Mouse (Mus musculus) intestine, embryonic 16.5 days (tissue): ENCODE data around the gene BC028528. TPM values are rescaled to one million over a fixed set of nuclear protein-coding genes. Genes with fewer than 3 reads are reported as not detected.
A peak's percentile ranks its signal among the peaks of the same experiment; 100 is the strongest.
"Not testable (repeated sequence)": the region's sequence is repeated elsewhere in the genome, so short reads cannot be mapped to it uniquely, and the experiment has no call there.

Experiments
- ATAC-seq: fragments of 200-750 bp; cut with Nextera tagmentation; 2 replicates; pipeline ENCODE4 v1.8.0; 2017; ENCODE audit warnings: moderate TSS enrichment, moderate library complexity
- H3K27ac ChIP-seq: fragments of 300-500 bp; sonication (generic); 2 replicates; pipeline ENCODE4 v1.5.1; 2014; ENCODE audit warnings: mild to moderate bottlenecking, low read length
- H3K27me3 ChIP-seq: fragments of 300-500 bp; sonication (generic); replicated peaks from 2 replicates; pipeline ENCODE4 v1.6.1; 2014; ENCODE audit warnings: low read length, control low read depth, mixed read lengths; ENCODE audit not compliant: control insufficient read depth, insufficient read depth
- H3K36me3 ChIP-seq: fragments of 300-500 bp; sonication (generic); 2 replicates; pipeline ENCODE4 v1.6.1; 2014; ENCODE audit warnings: low read length, control low read depth; ENCODE audit not compliant: control insufficient read depth, insufficient read depth
- H3K4me1 ChIP-seq: fragments of 300-500 bp; sonication (generic); 2 replicates; pipeline ENCODE4 v1.6.1; 2014; ENCODE audit warnings: low read length, control low read depth, mixed read lengths; ENCODE audit not compliant: control insufficient read depth, insufficient read depth
- H3K4me2 ChIP-seq: fragments of 300-500 bp; sonication (generic); 2 replicates; pipeline ENCODE4 v1.6.1; 2014; ENCODE audit warnings: low read depth, low read length, control low read depth
- H3K4me3 ChIP-seq: fragments of 300-500 bp; sonication (generic); 2 replicates; pipeline ENCODE4 v1.5.1; 2014; ENCODE audit warnings: mild to moderate bottlenecking, low read length
- H3K9ac ChIP-seq: fragments of 300-500 bp; sonication (generic); 2 replicates; pipeline ENCODE4 v1.6.1; 2014; ENCODE audit warnings: low read depth, low read length
- H3K9me3 ChIP-seq: fragments of 300-500 bp; sonication (generic); 2 replicates; pipeline ENCODE4 v1.6.1; 2016; ENCODE audit warnings: low read length, control low read depth; ENCODE audit not compliant: control insufficient read depth
- WGBS: fragments of 180-500 bp; shearing (Covaris S2); extraction: QIAGEN DNeasy Blood & Tissue Kit; methylation state at CpG from one replicate; pipeline ENCODE4 v1.1.7; 2014; 5-methylcytosine and 5-hydroxymethylcytosine counted together
- polyA plus RNA-seq: library from polyadenylated mRNA; unstranded; fragments of >200 nt; fragmentation: Nextera tagmentation; extraction: Ambion mirVana; gene quantifications from 2 replicates; pipeline ENCODE4 v1.2.1, GENCODE M21; 2015

BC028528 gene
- polyA plus RNA-seq, 1 experiment from 2014 or later = 19.8 TPM

GRCm38 (mm10) chr3:95899800-95900524 lies 8.2 kb upstream of the BC028528 start:
- no peak for ATAC-seq
- H3K27me3 ChIP-seq = no peaks in the 10 kb centered on the region
- H3K9me3 ChIP-seq = no peaks in the 10 kb centered on the region
- H3K9ac ChIP-seq = no peak overlapping the region
- H3K36me3 ChIP-seq = no peaks in the 10 kb centered on the region
- no peak overlapping the region for H3K27ac ChIP-seq
- 77% methylated on average over 13 of the region's 13 CpGs for WGBS
- no peak overlapping the region for H3K4me3 ChIP-seq
- no peak overlapping the region for H3K4me2 ChIP-seq
- H3K4me1 ChIP-seq = peaks cover 11% of the 10 kb centered on the region

GRCm38 (mm10) chr3:95895501-95895900 lies 3.7 kb upstream of the BC028528 start:
- not testable (repeated sequence) for H3K36me3 ChIP-seq, H3K9me3 ChIP-seq, ATAC-seq, H3K9ac ChIP-seq, H3K4me2 ChIP-seq, H3K27ac ChIP-seq, H3K27me3 ChIP-seq, H3K4me3 ChIP-seq
- WGBS = 86% methylated on average over 7 of the region's 7 CpGs
- H3K4me1 ChIP-seq = peaks cover 23% of the 10 kb centered on the region

- peak; percentile 22 for ATAC-seq
- Histone ChIP-seq H3K27ac (peak overlapping the region; percentile 82), H3K4me3 (peak overlapping the region; percentile 71), H3K9me3 (no peaks in the 10 kb centered on the region), H3K9ac (peak overlapping the region; percentile 82), H3K36me3 (no peaks in the 10 kb centered on the region), H3K27me3 (no peaks in the 10 kb centered on the region), H3K4me1 (peaks cover 23% of the 10 kb centered on the region), H3K4me2 (peak overlapping the region; percentile 64)
- WGBS = 8% methylated on average over 16 of the region's 16 CpGs
These were observed 2.7 kb upstream of the BC028528 start for GRCm38 (mm10) chr3:95894317-95895160.

- under 1% methylated on average over 25 of the region's 43 CpGs for WGBS
These were observed 2.0 kb upstream of the BC028528 start, which contains the start of gene Aph1a for GRCm38 (mm10) chr3:95893606-95894316. Aph1a (plus strand) TSS chr3:95893969.

GRCm38 (mm10) chr3:95893126-95893525 lies 1.3 kb upstream of the BC028528 start:
- H3K36me3 ChIP-seq = no peaks in the 10 kb centered on the region
- H3K4me2 ChIP-seq = peak overlapping the region; percentile 62
- H3K27ac ChIP-seq = peak overlapping the region; percentile 85
- peak overlapping the region; percentile 50; the same call in 1 of the 2 replicates for H3K9ac ChIP-seq
- peaks cover 23% of the 10 kb centered on the region for H3K4me1 ChIP-seq
- H3K4me3 ChIP-seq = peak overlapping the region; percentile 71
- H3K9me3 ChIP-seq = no peaks in the 10 kb centered on the region
- no peaks in the 10 kb centered on the region for H3K27me3 ChIP-seq
- no peak for ATAC-seq
- 17% methylated on average over 7 of the region's 7 CpGs for WGBS

More at GRCm38 (mm10) chr3:95893606-95894316, 2.0 kb upstream of the BC028528 start, which contains the start of gene Aph1a:
- H3K36me3 ChIP-seq, H3K27me3 ChIP-seq, H3K9me3 ChIP-seq: not testable (repeated sequence)
- Histone ChIP-seq H3K4me1 (peaks cover 23% of the 10 kb centered on the region), H3K9ac (peak within 1 kb of the TSS; percentile 82), H3K27ac (peak within 1 kb of the TSS; percentile 85), H3K4me3 (peak within 1 kb of the TSS; percentile 71), H3K4me2 (peak within 1 kb of the TSS; percentile 64)
- ATAC-seq = peak; percentile 98

- Histone ChIP-seq H3K27ac (peak overlapping the region; percentile 85), H3K27me3 (no peaks in the 10 kb centered on the region), H3K4me1 (peaks cover 23% of the 10 kb centered on the region), H3K9ac (peak overlapping the region; percentile 59), H3K4me2 (peak overlapping the region; percentile 50), H3K36me3 (no peaks in the 10 kb centered on the region), H3K9me3 (no peaks in the 10 kb centered on the region), H3K4me3 (peak overlapping the region; percentile 35)
- no peak for ATAC-seq
- WGBS = 40% methylated on average over 11 of the region's 11 CpGs
These were observed 554 bp upstream of the BC028528 start for GRCm38 (mm10) chr3:95892066-95893052.

GRCm38 (mm10) chr3:95889664-95890063 lies 2.1 kb downstream of the BC028528 start:
- WGBS = 78% methylated on average over 3 of the region's 3 CpGs
- H3K9ac ChIP-seq = no peak overlapping the region
- H3K27ac ChIP-seq = no peak overlapping the region
- H3K27me3 ChIP-seq = no peaks in the 10 kb centered on the region
- H3K9me3 ChIP-seq = no peaks in the 10 kb centered on the region
- H3K4me3 ChIP-seq = no peak overlapping the region
- peaks cover 20% of the 10 kb centered on the region for H3K4me1 ChIP-seq
- no peaks in the 10 kb centered on the region for H3K36me3 ChIP-seq
- ATAC-seq = no peak
- H3K4me2 ChIP-seq = no peak overlapping the region

GRCm38 (mm10) chr3:95887596-95887995 lies 4.2 kb downstream of the BC028528 start:
- H3K27ac ChIP-seq = no peak overlapping the region
- H3K27me3 ChIP-seq = no peaks in the 10 kb centered on the region
- no peak overlapping the region for H3K4me2 ChIP-seq
- 74% methylated on average over 4 of the region's 4 CpGs for WGBS
- H3K36me3 ChIP-seq = no peaks in the 10 kb centered on the region
- no peak overlapping the region for H3K9ac ChIP-seq
- peaks cover 19% of the 10 kb centered on the region for H3K4me1 ChIP-seq
- no peak; the same call in 1 of the 2 replicates for ATAC-seq
- H3K4me3 ChIP-seq = no peak overlapping the region
- H3K9me3 ChIP-seq = no peaks in the 10 kb centered on the region
